Mouse (Mus musculus): ENCODE results near the gene Vav2.

Gene Vav2

DNA sequence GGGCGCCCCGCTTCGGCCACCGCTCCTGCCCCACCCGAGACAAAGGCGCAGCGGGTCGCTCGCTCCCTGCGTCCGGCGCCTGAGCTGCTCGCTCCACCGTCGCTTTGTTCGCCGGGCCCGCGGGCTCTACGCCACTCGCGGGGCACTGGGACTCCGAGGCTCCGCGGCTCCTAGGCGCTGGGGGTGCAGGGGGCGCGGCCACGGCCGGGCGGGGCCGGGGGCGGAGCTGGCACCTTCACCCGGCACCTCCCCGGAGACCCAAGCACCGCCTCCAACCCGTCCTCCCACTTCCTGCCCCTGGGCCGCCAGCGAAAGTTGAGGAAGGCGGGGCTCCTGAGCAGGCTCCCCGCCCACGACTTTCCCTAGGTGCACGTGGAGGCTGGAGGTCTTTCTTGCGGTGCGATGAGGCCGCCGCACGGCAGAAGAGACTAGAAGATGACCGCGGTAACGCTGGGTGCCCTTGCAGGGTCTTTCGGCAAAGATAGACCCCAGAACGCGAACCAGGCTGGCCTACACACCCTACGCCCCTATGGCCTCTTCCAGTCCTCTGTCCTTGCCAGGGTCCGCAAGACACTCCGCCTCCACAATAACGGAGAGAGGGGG, at the start of gene Vav2:
TSS of gene Vav2 (minus strand) at position 179 of the 603 bp plus-strand sequence.
- peak; percentile 72 to 81 for DNase-seq (ENCODE audit: low read depth in 1 of 2, low spot score in 2 of 2)

GRCm38 (mm10) chr2:27475495-27476302, 48.9 kb upstream of the Vav2 start:
- peak; percentile 77 to 81 for DNase-seq (ENCODE audit: low read depth in 1 of 2, low spot score in 2 of 2)

- DNase-seq (ENCODE audit: low read depth in 1 of 2, low spot score in 2 of 2), result peak in 1 of 2 experiments; percentile 2
Observed at GRCm38 (mm10) chr2:27474621-27475484, 48.0 kb upstream of the Vav2 start.

DNA sequence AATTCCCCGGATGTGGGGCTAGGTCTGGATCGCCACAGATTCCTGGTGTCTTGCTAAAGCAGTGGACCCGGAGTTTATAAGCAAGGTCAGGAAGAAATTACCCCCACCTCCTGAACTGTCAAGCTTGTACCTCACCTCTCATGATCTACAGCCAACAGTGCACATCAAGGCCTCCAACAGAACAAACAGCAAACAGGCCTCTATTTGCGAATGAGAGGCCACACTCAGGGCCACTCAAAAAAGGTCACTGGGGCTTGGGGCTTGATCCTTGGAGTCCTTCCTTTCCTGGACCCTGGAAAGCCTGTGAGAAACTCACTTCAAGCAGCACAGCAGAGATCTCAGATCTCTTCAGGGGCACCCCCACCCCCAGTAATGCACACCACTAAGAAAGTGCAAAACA, 47.1 kb upstream of the Vav2 start:
- DNase-seq (ENCODE audit: low read depth in 1 of 2, low spot score in 2 of 2), result no peak

GRCm38 (mm10) chr2:27473061-27473765, 46.4 kb upstream of the Vav2 start:
- peak in 1 of 2 experiments; percentile 0 for DNase-seq (ENCODE audit: low read depth in 1 of 2, low spot score in 2 of 2)

- DNase-seq (ENCODE audit: low read depth in 1 of 2, low spot score in 2 of 2), result no peak
Observed at GRCm38 (mm10) chr2:27471170-27471584, 44.3 kb upstream of the Vav2 start.

DNA sequence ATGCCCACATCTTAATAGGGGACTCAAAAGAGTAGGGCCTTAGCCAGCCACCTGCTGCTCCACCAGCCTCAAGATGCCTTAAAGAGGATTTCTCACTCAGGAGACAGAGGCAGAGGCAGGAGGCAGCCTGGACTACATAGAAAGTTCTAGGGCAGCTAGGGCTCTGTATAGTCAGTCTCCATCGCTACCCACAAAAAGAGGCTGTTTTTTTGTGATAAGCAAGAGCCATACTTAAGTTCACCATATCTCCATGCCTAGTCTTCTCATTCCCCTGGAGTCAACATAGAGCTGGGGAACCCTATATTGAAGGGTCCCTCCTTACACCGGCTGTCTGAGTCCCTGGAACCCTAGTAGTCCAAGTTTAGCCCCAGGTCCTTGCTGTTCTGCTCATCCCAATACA, 43.7 kb upstream of the Vav2 start:
- no peak for DNase-seq (ENCODE audit: low read depth in 1 of 2, low spot score in 2 of 2)

DNA sequence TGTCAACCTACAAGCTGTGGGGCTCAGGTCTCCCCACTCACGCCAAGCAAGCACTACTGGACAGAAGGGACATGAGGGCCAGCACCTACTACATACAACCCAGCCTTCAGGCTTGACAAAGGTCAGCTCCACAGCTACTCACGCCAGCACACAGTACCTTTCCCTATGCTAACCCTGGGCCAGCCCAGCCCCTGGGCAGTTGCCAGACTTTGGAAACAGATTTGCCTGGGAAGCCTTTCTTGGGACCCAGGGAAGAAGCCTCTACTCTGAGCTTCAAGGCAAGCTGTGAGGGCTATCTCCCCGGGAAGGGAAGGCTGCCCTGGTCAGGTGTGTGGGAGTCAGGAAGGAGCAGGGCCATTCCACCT, 43.1 kb upstream of the Vav2 start:
- DNase-seq (ENCODE audit: low read depth in 1 of 2, low spot score in 2 of 2), result no peak

GRCm38 (mm10) chr2:27469292-27469990, 42.6 kb upstream of the Vav2 start:
- no peak for DNase-seq (ENCODE audit: low read depth in 1 of 2, low spot score in 2 of 2)

DNA sequence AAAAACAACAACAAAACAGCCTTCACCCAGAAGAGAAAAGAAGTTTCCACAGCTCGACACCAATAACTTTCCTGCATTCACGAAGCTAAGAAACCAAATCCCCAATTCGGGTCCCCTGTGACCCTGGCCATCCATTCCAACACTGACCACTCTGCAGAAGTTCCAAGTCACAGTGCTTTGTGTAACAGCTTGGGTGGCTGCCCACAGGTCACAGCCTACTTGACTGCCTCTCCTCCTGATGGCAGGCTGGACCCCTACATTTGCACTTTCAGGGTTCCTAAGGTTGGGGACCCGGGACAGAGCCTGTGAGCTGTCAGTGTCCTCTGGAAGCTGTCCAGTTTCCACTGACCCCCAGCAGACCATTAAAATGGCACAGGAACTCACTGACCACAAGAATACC, 36.1 kb upstream of the Vav2 start:
- DNase-seq (ENCODE audit: low read depth in 1 of 2, low spot score in 2 of 2), result no peak

- no peak for DNase-seq (ENCODE audit: low read depth in 1 of 2, low spot score in 2 of 2)
Observed at GRCm38 (mm10) chr2:27461881-27462660, 35.2 kb upstream of the Vav2 start.

DNA sequence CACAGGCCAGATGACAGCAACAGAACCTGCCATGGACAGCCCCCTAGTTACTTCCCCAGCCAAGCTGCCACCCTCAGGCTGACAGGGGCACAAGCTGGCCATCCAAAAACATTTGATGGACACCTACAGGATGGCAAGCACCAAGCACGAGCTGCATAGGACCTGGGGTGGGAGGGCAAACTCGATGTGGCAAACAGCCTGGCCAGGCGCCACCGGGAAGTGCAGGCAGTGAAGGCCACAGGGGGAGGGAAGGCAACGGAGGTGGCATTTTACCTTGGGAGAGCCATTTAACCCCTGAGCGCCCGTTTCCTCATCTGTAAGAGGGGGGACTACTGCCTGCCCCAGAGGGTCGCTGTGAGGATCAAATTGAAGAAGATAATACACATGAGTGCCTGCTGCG, 33.8 kb upstream of the Vav2 start:
- no peak for DNase-seq (ENCODE audit: low read depth in 1 of 2, low spot score in 2 of 2)

- no peak for DNase-seq (ENCODE audit: low read depth in 1 of 2, low spot score in 2 of 2)
Observed at GRCm38 (mm10) chr2:27460163-27460562, 33.3 kb upstream of the Vav2 start.

DNA sequence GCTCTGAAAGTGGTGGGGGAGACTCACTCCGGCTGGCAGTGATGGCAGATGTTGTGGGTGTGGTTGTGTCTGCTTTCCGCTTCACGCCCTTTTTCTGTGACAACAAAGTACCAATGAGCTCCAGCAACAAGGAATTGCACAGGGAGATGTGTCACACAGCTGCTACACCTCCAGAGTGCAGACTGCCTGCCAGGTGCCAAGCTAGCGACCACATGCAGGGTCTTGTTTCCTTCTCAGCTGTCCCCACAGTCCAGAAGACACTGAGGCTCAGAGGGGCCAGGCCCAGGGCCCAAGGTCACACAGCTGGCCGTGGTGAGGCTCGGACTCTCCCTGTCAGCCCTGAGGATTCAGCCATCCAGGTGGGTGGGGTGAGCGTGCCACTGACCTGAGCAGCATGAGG, 32.9 kb upstream of the Vav2 start:
- no peak for DNase-seq (ENCODE audit: low read depth in 1 of 2, low spot score in 2 of 2)

DNA sequence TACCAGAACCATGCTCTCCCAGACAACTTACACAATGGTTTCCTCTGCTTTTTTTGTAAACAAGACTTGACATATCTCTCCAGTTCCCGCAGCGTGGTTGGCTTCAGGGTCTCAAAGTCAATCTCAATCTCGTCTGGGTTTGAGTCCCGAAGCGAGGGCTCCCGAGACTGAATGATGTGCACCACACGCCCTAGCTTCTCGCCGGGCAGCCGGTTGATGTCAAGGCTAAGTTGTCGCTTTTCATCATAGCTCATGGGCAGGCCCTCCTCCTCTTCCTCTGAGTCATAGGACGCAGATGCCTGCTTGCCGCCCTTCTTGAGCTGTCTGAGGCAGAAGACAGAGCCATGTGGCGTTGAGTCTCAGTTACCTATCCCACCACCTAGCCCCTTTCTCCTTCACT, 23.4 kb upstream of the Vav2 start:
- DNase-seq (ENCODE audit: low read depth in 1 of 2, low spot score in 2 of 2), result no peak

DNA sequence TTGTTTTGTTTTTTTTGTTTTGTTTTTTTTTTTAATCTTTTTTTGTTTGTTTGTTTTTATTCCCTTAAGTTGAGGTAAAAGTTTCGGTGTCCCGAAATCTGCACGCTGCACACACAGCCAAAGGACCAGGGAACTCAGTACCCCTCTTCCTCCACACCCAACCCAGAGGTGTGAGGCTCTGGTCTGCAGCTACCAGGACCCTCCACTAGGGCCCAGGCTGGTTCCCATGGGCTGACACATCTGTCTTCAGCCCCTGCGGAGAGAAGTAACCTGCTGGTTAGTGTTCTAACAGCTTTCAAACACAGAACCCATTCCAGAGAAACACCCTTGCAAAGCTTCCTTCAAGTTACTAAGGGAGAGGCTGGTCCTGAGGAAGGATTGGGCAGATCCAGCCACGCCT, 20.9 kb upstream of the Vav2 start:
- DNase-seq (ENCODE audit: low read depth in 1 of 2, low spot score in 2 of 2), result no peak

DNA sequence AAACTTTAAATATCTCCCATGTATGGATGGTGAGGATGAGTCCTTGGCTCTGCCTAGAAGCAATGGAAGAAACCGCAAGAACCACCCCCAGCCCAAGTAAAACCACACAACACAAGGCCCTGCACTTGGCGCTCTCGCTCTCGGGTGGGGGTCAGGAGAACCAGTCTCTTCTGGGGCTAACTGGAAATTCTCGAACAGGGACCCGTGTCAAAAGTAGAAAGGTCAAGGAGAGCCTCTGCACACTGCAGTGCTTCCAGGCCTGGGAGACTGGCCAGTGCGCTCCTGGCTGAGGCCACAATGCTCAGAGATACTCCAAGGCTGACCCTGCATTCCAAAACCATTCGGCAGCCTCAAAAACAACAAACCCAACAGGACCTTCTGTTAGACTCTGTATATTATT, 20.0 kb upstream of the Vav2 start:
- DNase-seq (ENCODE audit: low read depth in 1 of 2, low spot score in 2 of 2), result no peak

DNA sequence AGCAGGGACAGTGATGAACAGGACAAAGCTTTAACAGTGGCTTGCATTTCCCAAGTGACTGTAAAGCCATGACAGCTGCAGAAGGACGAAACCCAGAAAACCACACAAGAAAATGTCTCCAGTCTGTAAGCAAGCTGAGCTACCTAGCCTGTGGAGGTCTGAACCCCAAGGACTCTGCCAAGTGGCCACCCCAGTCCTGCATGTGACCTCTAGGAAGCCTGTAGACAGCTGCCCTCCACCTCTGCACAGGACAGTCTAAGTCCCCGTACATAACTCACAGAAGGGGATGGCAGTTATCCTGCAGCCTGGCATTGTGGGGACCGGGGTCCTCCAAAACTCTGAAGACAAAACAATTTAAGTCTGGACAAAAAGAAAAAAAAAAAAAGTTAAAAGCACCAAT, 19.1 kb upstream of the Vav2 start:
- no peak for DNase-seq (ENCODE audit: low read depth in 1 of 2, low spot score in 2 of 2)

GRCm38 (mm10) chr2:27443450-27443708, 16.5 kb upstream of the Vav2 start:
- DNase-seq (ENCODE audit: low read depth in 1 of 2, low spot score in 2 of 2), result no peak
